Mouse (Mus musculus) frontal cortex, postnatal 14 days (tissue): ENCODE data around the gene Ano5.
A peak's percentile ranks its signal among the peaks of the same experiment; 100 is the strongest.

ENCODE experiments used
- DNase-seq, 2 experiments: peaks; one replicate each; pipeline ENCODE4 v3.0.0; 2022; ENCODE audit warnings: low spot score in 2 of 2

The Ano5 gene

DNA sequence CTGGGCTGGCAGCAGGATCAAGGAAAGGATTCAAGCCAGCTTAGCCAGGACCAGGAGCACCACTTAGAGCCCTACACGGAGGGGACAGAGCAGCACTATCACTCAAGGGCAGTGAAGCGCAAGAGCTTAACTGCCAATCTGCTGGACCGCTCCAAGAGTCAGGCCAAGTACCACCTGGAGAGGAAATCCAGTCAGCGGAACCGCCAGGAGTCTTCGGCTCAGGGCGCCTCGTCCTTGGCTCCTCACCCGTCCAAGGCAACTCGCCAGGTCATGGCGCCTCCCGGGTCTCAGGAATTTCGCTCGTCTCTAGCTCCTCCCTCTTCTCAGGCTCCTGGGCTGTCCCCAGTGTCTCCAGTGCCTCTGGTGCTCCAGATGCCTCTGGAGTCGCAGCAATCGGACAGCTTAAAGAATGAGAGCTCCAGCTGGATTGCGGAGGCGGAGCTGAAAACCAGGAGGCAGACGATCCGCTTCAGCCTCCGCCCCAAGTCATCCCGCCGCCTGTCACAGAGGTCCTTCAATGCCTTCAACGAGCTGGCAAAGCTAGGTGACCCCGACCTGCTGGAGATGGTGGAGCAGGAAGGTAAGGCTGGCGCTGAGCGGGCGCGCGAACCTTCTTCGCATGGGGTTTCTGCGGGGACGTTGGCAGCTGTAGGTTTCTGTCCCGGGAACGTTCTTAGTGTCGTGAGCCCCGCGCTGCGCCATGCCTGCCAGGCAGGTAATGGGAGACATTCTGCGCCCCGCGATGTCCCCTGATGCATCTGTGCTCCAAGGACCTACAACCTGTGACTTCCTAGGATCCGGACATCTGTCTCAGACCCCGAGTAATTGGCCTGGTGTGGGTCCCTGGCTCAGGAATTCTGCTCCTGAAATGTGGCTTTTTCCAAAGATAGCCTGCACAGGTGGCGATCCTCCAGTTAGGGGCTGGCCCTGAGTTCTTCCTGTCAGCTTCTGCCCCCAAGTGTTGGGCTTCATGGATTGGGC lies at the start of gene Ano5:
Ano5 (plus strand) TSS at position 359 of the 981 bp plus-strand sequence.
- DNase-seq, result peak in 1 of 2 experiments; percentile 13

DNA sequence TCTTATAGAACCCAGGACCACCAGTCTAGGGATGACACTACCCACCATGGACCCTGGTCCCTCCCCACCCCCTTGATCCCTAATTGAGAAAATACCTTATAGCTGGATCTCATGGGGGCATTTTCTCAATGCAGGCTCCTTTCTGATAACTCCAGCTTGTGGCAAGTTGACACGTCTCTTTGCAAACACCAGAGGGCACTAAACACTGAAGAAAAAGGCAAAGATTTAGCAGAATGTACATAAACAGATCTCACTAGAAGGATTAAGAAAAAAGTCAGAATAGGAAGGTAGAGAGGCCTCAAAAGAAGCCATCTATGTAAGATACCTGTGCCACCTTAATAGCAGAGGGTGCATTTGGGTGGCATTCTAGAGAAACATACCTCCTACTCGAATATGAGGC lies 11.4 kb upstream of the Ano5 start:
- DNase-seq, result no peak

- DNase-seq, result no peak
Observed at GRCm38 (mm10) chr7:51503940-51504339, 6.9 kb upstream of the Ano5 start.

DNA sequence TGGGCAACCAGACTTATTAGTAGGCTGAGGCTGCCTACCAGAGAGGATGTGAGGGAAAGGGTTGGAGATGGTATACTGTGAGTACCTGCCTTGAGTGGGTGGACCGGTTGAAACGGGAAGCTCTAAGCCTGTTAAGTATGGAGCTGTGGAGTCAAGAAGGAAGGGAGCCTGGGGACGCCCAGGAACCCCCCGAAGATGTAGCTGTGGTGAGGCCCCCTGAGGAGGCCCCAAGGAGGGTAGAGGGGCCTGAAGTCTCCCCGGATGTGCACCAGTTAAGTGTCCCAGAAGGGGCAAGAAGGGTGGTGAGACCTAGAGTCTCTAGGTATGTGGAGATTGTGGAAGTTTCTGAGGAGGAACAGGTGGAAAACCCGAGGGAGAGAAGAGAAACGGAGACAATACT lies 682 bp upstream of the Ano5 start:
- no peak for DNase-seq

DNA sequence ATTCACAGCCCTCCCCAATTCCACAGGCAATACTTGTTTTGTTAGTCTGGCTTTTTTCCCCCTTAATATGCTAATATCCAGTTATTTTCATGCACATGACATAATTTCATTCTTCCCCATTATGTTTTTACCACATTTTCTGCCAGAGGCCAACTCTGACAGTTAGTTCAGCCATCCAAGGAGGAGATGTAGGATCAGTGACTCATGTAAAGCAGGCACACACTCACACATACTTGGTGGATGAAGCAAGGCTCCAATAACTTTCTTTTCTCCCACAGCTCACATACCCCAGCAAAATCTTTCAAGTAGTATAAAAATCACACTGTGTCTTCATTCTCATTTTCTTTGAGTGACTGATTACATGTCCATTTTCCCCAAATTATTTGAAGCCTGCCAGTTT lies 28.5 kb downstream of the Ano5 start:
- DNase-seq, result no peak

DNA sequence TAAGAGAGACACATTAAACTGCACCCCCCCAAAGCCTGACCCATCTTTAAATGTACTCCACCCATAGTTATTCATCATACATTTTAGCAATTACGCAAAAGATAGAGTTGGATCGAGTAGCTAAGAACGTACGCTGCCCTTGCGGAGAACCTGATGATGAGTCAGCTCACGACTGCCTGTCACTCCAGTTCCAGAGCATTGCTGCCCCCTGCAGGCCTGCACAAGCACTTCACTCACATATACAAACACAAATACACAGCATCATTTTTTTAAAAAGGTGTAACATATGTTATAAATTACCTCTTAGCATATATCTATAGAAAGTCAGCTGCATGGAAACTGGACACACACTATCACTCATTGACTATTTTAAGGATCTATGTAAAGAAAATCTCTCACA lies 29.9 kb downstream of the Ano5 start:
- no peak for DNase-seq

DNA sequence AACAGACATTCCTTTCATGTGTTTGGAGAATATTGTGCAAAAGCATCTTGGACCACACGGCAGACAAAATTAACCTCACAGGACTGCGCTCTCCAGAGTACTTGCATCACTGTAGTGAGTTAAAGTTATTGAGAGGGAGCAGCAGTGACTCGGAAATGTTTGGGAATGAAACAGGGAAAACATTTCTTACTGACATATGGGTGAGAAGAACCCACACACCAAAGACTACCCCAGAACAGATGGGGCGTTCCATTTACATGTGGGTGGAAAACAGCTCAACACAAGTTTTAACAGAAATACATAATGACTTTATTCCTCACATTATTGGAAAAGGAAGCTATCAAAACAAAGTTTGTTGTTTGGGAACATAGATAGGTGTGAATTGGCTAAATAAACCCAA lies 89.2 kb downstream of the Ano5 start:
- no peak for DNase-seq

DNA sequence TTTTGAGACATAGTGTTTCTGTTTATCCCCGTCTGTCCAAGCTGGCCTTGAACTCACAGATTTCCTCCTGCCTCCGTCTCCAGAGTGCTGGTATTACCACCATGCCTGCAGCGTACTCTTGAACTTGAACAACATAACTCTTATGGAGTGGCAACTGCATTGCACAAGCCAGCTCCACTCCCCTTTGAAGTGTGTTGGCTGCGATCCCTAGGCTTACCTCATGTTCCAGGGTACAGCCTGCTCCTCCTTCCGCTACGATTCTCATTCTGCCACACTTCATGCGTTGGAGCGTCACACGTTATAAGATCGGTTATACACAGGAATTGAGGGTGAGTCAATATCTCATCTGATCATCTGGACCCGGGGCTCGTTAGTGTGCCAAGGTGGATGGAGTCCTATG lies 92.9 kb downstream of the Ano5 start:
- DNase-seq, result no peak

DNA sequence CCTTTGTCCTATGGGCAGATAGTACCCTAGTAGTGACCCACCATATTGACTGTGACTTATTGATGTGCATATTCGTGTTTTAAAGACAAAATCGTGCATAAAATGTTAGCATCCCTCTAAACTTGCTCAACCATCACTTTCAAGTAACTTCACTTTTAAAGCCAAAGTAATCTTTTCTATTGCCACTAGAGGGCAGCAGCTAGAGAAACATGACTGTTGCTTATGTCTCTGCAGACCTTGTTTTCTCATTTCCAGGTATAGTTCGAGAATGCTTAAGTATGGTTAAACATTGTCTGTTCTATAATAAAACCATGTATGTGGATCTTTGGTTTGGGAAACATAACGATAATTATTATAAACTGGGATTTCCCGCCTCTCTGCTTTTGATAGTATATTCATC lies 103.6 kb downstream of the Ano5 start:
- DNase-seq, result no peak

DNA sequence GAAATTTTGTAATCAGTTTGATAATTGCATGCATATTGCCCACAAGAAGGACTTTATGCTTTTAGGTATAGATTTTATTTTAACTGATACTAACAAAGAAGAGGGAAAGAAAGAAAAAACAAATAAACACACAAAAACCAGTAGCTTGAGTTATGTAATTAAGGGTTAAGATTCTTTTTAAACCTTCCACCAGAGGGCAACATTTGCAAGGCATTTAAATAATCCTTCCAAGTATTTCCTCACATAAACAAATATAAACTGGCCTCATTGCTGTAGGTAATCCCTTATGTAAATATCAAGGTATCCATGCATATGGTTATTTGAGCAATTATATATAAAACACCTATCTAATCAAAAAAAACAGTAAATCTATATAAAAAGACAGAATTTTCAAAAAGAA lies 107.1 kb downstream of the Ano5 start:
- no peak for DNase-seq

- DNase-seq, result no peak
Observed at GRCm38 (mm10) chr7:51618412-51618811, 107.6 kb downstream of the Ano5 start.

GRCm38 (mm10) chr7:51619977-51620376 lies 109.1 kb downstream of the Ano5 start:
- no peak for DNase-seq

- peak; percentile 20 to 48 for DNase-seq
Observed at GRCm38 (mm10) chr7:51621694-51622145, 110.9 kb downstream of the Ano5 start, which contains the start of gene Slc17a6. Gene Slc17a6, plus strand, starts transcription at chr7:51622006.

- DNase-seq, result no peak
Observed at GRCm38 (mm10) chr7:51622196-51622595, 111.4 kb downstream of the Ano5 start.

DNA sequence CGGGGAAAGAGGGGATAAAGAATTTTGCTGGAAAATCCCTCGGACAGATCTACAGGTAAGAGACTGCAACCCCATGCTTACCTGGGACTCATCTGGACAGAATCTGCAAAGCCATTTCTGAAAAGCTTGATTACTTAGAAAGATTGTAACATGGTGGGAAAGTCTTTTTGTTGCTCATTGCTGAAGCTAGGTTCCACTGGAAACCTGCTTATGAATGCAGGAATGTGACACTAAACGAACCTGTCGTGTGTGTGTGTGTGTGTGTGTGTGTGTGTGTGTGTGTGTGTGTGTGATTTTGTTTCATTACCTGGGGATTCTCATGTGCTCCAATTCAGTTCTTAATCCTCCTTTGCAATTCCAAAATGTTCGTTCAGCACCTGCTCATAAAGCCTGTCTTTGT lies 111.8 kb downstream of the Ano5 start:
- DNase-seq, result no peak

- no peak for DNase-seq
Observed at GRCm38 (mm10) chr7:51624336-51624897, 113.6 kb downstream of the Ano5 start.

DNA sequence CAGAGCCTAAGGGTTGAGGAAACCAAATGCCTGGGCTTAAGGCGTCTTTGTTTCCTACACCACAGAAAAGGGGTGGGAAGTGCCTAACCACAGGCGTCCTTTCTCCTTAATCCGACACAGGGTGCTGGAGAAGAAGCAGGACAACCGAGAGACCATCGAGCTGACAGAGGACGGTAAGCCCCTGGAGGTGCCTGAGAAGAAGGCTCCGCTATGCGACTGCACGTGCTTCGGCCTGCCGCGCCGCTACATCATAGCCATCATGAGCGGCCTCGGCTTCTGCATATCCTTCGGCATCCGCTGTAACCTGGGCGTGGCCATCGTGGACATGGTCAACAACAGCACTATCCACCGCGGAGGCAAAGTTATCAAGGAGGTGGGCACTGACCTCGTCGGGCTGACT lies 114.3 kb downstream of the Ano5 start:
- DNase-seq, result peak in 1 of 2 experiments; percentile 22

- DNase-seq, result no peak
Observed at GRCm38 (mm10) chr7:51625591-51626255, 114.9 kb downstream of the Ano5 start.

GRCm38 (mm10) chr7:51626451-51627000 lies 115.7 kb downstream of the Ano5 start:
- DNase-seq, result no peak

DNA sequence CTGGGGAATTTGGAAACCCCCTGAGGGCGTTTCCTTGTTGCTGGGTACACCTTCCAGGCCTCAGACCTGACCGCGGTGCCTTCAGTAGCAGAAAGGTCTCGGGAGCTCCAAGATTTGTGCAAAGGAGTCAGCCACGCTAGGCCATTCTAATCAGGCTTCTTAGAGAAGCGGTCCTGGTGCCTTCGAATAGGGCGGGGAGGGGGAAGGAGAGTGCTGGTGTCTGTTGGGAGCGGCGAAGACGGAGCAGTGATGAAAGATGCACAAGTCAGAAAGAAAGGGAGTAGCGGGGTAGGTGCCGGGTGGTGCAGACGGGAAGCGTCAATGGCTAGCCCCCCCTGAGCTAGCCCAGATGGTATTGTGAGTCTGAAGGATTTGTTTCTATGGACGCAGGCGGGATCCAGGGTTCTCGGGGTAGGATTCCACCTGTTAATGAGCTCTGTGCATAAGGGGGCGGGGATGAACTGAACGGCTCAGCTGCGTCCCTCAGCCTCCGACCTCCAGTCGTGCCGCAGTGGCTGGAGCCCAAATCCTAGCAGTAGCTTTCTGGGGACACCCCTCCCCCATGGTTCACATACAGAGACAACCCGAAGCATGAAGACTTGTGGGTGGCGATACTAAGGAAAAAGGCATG lies 116.3 kb downstream of the Ano5 start:
- DNase-seq, result peak in 1 of 2 experiments; percentile 14

DNA sequence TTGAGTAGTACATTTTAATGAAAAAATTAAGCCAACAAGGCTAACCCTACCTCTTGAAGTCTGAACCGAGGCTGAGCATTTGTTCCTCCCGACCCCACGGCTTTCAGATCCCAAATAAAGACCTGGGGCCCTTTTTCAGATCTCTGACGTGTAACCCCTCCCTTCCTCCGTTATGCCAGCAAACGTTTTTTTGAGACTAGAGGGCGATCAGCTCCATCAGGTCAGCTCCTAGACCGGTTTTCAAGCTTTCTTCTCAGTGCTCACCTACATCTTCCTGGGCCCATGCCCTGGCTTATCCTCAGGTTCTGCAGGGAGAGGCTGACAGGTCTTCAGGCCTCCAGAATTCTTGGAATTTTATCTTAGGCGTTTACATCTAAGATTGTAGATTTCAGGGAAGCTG lies 116.8 kb downstream of the Ano5 start:
- no peak for DNase-seq

- DNase-seq, result no peak
Observed at GRCm38 (mm10) chr7:51628349-51628748, 117.5 kb downstream of the Ano5 start.
